Mouse (Mus musculus): ENCODE measurements at regions not wholly inside any gene's neighbourhood (a gene's known extent, or its start where the extent isn't known, plus 50 kb on each side); places are given as distances from the start of the nearest gene placed in this dataset.

DNA sequence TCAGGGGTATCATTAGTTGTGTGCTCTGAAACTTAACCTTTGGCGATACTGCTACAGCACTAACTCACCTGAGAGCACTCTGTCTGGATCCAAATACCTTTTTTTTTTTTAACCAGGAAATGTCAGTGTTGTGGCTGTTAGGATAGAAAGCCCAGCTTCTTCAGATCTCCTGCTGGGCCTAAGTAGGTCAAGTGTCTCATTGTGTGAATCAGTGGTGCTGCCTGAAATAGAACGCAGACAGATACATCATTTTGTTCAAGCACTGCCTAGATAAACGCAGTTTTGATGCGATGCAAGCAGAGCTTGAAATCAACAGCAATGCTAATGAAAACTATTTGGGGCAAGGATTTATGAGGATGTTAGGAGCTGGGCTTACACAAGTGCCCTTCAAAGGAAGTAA lies 63.9 kb downstream of the Plk2 start:
- TF ChIP-seq ZC3H11A (IDR thresholded peaks at IDR 0.05; ENCODE audit: borderline replicate concordance, low read depth, low read length) (no peak), HCFC1 (IDR thresholded peaks at IDR 0.05; ENCODE audit: borderline replicate concordance, insufficient read depth, low read length) (no peak), ZNF384 (IDR thresholded peaks at IDR 0.05; ENCODE audit: low read depth, low read length) (no peak), CHD2 (IDR thresholded peaks at IDR 0.05; ENCODE audit: low read depth, low read length) (no peak), MAFK (IDR thresholded peaks at IDR 0.05; ENCODE audit: insufficient read depth, low read depth, low read length) (no peak)

Measured in ES-E14 (cell line).